Mouse (Mus musculus): ENCODE data around the gene Pgf. TPM values are rescaled to one million over a fixed set of nuclear protein-coding genes. Genes with fewer than 3 reads are reported as not detected.

The Pgf gene
- polyA plus RNA-seq, 1 experiment from 2014 or later, result 6.3 TPM

DNA sequence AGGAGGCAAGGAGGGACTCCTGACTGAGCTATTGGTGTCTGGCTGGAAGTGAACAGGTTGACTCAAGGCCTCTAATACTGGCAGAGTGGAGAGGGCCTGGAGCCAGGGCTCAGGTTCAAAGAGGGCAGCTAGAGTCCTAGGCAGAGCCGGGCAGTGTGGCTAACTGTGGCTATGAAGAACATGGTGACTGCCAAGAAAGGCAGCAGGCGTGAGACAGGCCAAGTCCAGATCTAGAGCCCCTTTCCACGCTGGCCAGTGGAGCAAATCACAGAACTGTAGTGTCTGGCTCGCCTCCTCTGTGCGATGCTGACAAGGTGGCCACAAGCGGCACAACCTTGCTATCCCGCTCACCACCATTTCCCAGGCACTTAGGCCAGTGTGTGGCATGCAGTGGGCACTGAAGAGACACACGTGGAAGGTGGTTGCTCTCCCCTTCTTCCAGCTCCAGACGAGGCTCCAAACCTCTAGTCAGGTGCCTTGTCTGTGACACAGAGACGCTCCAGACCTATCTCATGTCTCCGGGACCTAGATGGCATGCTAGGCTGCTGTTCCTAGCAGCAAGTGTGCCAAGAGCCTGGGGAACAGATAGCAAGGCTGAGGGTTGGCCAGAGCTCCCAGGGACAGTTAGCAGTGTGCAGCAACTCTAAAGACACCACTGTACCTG is 7.2 kb downstream of the Pgf start:
- ATAC-seq (ENCODE audit: low FRiP score), result no peak
- Histone ChIP-seq H3K9ac (no peak overlapping the region), H3K27ac (no peak overlapping the region), H3K9me3 (no peaks in the 10 kb centered on the region), H3K4me2 (no peak overlapping the region), H3K27me3 (0 out of 2 replicates have a peak, but pooled peaks cover 2% of the 10 kb centered on the region), H3K36me3 (replicated peaks) (0 out of 2 replicates have a peak, but pooled peaks cover 3% of the 10 kb centered on the region), H3K4me1 (peaks cover 13% of the 10 kb centered on the region), H3K4me3 (replicated peaks) (no peak overlapping the region)
- 85% methylated on average over 11 of the region's 11 CpGs for WGBS

DNA sequence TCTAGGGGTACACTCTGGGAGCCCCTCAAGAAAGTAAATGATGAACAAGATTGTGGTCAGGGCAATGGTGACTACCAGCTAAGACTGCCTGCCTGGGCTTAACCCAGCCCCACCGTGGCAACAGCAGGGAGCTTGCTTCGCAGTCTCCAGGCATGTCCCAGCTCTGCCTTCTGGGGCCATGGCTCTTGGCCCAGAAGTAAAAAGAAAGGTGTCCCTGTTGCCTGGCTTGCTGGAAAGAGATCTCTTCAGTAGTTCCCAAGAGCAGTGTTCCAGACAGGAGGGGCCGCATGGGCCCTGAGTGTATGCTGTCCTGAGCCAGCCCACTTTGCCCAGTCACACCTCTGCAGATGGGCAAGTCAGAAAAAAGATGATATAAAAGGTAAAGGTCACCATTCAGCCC is 7.7 kb downstream of the Pgf start:
- no peaks in the 10 kb centered on the region for H3K27me3 ChIP-seq
- H3K4me3 ChIP-seq (replicated peaks), result no peak overlapping the region
- H3K4me2 ChIP-seq, result 0 out of 2 replicates have a peak overlapping the region, but pooled peaks have one; percentile 41
- 60% methylated on average over 3 of the region's 3 CpGs for WGBS
- no peaks in the 10 kb centered on the region for H3K9me3 ChIP-seq
- ATAC-seq (ENCODE audit: low FRiP score), result no peak
- peaks cover 7% of the 10 kb centered on the region for H3K4me1 ChIP-seq
- no peak overlapping the region for H3K9ac ChIP-seq
- no peak overlapping the region for H3K27ac ChIP-seq
- H3K36me3 ChIP-seq (replicated peaks), result 0 out of 2 replicates have a peak, but pooled peaks cover 3% of the 10 kb centered on the region

DNA sequence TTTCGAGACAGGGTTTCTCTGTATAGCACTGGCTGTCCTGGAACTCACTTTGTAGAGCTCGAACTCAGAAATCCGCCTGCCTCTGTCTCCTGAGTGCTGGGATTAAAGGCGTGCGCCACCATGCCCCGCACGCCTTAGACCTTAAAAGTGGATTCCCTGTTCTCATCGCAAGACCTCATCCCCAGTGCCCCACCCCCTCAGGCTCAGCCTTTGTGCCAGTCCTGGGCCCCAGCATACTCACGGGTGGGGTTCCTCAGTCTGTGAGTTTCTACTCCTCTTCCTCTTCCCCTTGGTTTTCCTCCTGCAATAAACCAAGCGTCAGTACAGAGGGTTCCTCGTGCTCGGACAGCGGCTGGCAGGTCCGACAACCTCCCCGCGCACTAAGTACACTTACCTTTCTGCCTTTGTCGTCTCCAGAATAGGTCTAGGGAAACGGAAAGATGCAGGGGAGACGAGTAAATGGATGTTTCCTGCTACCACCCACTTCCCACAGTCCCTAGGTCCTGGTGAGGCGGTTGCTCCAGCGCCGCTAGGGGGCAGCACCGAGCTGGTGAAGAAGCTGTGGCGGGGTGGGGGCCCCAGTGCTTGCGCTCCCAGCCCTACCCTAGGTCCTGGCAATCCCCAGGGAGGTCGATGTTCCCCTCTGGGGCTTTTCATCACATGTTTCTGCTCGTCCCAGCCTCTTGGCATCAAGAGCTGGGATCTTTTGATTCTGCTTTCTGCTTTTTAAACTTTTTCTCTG is 8.3 kb downstream of the Pgf start:
- Histone ChIP-seq H3K9me3 (no peaks in the 10 kb centered on the region), H3K4me2 (peak overlapping the region; percentile 41), H3K4me1 (peaks cover 7% of the 10 kb centered on the region), H3K9ac (no peak overlapping the region), H3K27me3 (no peaks in the 10 kb centered on the region), H3K36me3 (replicated peaks) (0 out of 2 replicates have a peak, but pooled peaks cover 3% of the 10 kb centered on the region), H3K4me3 (replicated peaks) (peak overlapping the region; percentile 19; the same call in 1 of the 2 replicates), H3K27ac (no peak overlapping the region)
- WGBS, result 24% methylated on average over 27 of the region's 27 CpGs
- peak; percentile 78; the same call in 1 of the 2 replicates for ATAC-seq (ENCODE audit: low FRiP score)

DNA sequence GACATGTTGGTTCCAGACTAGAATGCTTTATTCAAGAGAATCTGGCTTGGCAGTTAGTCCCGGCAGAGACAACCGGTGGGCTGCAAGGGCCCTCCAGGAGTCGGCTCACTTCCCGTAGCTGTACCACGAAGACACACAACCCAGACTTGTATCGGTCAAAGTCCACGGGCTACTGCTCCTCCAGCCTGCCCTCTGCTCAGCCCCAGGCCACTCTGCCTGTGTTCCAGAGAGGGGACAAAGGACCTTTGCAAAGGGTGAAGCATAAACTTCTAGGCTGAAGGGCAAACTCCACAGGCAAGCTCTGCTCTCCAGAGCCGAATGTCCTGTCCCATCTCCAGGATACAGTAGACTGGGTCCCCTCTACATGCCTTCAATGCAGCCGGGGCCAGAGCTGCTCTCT is 11.0 kb downstream of the Pgf start:
- no peaks in the 10 kb centered on the region for H3K9me3 ChIP-seq
- no peak for ATAC-seq (ENCODE audit: low FRiP score)
- 92% methylated on average over 9 of the region's 9 CpGs for WGBS
- H3K27me3 ChIP-seq, result no peaks in the 10 kb centered on the region
- no peak overlapping the region for H3K4me3 ChIP-seq (replicated peaks)
- H3K36me3 ChIP-seq (replicated peaks), result 0 out of 2 replicates have a peak, but pooled peaks cover 3% of the 10 kb centered on the region
- no peak overlapping the region for H3K4me2 ChIP-seq
- H3K9ac ChIP-seq, result no peak overlapping the region
- H3K27ac ChIP-seq, result no peak overlapping the region
- peaks cover 7% of the 10 kb centered on the region for H3K4me1 ChIP-seq

DNA sequence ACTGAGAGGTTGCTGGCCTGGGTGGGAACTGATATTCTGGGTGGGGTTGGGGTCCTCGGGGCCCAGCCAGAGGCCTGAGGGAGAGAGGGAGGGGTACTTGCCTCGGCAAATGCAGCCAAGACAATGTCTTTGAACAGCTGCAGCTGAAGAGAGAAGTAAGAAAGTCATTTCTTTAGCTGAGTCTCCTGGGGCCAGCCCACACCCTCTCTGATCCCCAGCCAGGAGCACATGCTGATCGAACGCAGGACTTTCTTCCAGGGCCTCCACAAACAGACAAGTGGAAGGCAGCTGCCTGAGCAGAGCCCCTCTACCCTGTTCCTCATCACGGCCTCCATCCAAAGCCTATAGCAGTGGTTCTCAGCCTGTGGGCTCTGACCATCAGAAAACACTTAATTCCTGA is 12.6 kb downstream of the Pgf start:
- WGBS, result 81% methylated on average over 5 of the region's 5 CpGs

DNA sequence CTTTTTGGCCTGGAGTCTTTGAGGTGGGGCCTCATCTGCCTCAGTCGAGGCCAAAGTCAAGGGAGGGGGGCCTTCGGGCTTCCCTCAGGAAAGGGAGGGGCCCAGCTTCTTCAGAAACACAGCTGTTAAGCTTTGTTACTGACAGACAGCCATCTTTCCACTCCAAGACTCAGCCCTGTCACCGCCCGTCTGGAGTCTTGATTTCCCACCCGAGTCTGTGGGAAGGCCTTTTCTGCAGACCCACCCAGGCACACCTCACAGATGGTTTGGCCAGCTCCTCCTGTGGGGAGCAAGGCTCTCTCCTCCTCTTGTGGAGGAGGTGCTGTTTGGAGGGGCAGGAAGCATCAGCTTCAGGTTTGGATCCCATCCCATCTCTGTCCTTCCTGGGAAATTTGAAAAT is 18.0 kb downstream of the Pgf start:
- no peak overlapping the region for H3K4me3 ChIP-seq (replicated peaks)
- H3K9me3 ChIP-seq, result no peaks in the 10 kb centered on the region
- H3K27ac ChIP-seq, result no peak overlapping the region
- 87% methylated on average over 5 of the region's 5 CpGs for WGBS
- no peak for ATAC-seq (ENCODE audit: low FRiP score)
- H3K27me3 ChIP-seq, result no peaks in the 10 kb centered on the region
- H3K36me3 ChIP-seq (replicated peaks), result no peaks in the 10 kb centered on the region
- no peak overlapping the region for H3K4me2 ChIP-seq
- no peaks in the 10 kb centered on the region for H3K4me1 ChIP-seq
- H3K9ac ChIP-seq, result no peak overlapping the region

More for the DNA sequence above, 12.6 kb downstream of the Pgf start:
- Histone ChIP-seq H3K4me2 (no peak overlapping the region), H3K4me1 (peaks cover 7% of the 10 kb centered on the region), H3K9ac (no peak overlapping the region), H3K27me3 (no peaks in the 10 kb centered on the region), H3K36me3 (replicated peaks) (0 out of 2 replicates have a peak, but pooled peaks cover 3% of the 10 kb centered on the region), H3K27ac (no peak overlapping the region), H3K4me3 (replicated peaks) (no peak overlapping the region), H3K9me3 (no peaks in the 10 kb centered on the region)
- ATAC-seq (ENCODE audit: low FRiP score), result no peak

DNA sequence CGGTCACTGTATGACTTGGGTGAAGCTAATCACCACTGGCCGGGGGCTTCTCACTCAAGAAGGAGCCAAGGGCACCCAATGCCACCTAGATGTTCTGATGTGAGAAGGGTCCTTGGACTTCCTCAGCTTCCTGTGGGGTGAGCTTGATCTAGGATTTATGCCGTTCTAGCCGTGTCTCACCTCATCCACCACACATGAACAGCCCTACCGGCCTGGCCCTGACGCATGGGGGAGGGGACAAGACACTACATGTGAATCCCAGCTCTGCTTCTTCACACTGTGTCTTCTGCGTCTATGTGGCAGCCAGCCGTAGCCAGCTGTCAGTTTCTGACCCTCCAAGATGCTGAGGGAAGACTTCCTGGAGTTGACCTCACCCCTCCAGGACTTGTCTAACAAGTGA is 18.8 kb downstream of the Pgf start:
- WGBS, result 90% methylated on average over 8 of the region's 8 CpGs
- ATAC-seq (ENCODE audit: low FRiP score), result no peak
- Histone ChIP-seq H3K4me1 (no peaks in the 10 kb centered on the region), H3K4me3 (replicated peaks) (no peak overlapping the region), H3K27me3 (no peaks in the 10 kb centered on the region), H3K9me3 (no peaks in the 10 kb centered on the region), H3K36me3 (replicated peaks) (no peaks in the 10 kb centered on the region), H3K27ac (no peak overlapping the region), H3K4me2 (no peak overlapping the region), H3K9ac (no peak overlapping the region)

DNA sequence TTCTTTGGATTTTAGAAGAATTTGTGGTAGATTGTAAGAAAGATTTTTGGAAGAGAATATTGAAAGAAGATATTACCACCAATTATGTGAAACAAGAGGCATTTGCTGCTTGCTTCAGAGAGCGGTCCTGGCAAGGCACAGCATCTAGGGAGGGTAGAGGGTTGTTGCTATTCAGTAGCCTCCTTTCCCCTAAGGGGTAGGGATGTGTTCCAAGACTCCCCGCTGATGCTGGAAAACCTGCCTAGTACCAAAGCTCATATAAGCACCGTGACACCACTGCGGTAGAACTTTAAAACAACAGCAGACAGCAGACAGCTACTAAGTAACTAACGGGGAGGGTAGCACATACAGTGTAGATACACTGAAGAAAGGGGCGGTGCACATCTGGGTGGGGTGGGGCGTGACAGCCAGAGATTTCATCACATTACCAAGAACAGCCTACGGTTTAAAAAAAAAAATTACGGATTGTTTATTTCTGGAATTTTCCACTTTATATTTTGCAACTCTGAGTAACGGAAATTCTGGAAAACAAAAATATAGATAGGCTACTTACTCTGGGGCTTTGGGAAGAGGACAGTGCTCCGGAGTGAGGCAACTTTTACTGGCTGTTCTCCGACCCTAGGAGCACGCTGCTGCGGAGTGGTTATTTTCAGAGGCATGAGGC is 19.7 kb downstream of the Pgf start:
- Histone ChIP-seq H3K4me2 (no peak overlapping the region), H3K27me3 (0 out of 2 replicates have a peak, but pooled peaks cover 2% of the 10 kb centered on the region), H3K36me3 (replicated peaks) (no peaks in the 10 kb centered on the region), H3K9ac (no peak overlapping the region), H3K27ac (no peak overlapping the region), H3K9me3 (no peaks in the 10 kb centered on the region), H3K4me1 (no peaks in the 10 kb centered on the region), H3K4me3 (replicated peaks) (no peak overlapping the region)
- no peak for ATAC-seq (ENCODE audit: low FRiP score)
- WGBS, result 84% methylated on average over 14 of the region's 14 CpGs

DNA sequence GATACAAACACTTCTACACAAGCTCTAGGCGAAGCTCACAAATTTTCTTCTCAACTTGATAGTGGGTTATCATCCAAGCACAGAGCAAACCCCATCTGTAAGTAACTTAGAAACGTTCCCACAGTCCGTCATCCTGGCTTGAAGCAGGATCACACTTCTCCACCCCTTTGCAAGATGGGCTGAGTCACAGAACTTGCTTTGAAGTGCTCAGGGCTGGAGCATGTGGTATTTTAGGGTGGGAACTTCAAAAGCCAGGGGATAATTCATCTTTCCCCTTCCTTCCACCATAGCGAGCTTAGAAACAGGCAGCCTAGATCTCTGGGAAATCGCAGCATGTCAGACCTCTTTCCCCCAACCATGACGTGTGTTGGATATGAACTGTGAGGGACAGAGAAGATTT is 21.3 kb downstream of the Pgf start:
- H3K9me3 ChIP-seq, result no peaks in the 10 kb centered on the region
- H3K27me3 ChIP-seq, result peaks cover 9% of the 10 kb centered on the region
- no peak overlapping the region for H3K4me3 ChIP-seq (replicated peaks)
- H3K4me2 ChIP-seq, result no peak overlapping the region
- H3K4me1 ChIP-seq, result no peaks in the 10 kb centered on the region
- no peaks in the 10 kb centered on the region for H3K36me3 ChIP-seq (replicated peaks)
- WGBS, result 77% methylated on average over 6 of the region's 6 CpGs
- no peak overlapping the region for H3K27ac ChIP-seq
- H3K9ac ChIP-seq, result no peak overlapping the region
- no peak for ATAC-seq (ENCODE audit: low FRiP score)

DNA sequence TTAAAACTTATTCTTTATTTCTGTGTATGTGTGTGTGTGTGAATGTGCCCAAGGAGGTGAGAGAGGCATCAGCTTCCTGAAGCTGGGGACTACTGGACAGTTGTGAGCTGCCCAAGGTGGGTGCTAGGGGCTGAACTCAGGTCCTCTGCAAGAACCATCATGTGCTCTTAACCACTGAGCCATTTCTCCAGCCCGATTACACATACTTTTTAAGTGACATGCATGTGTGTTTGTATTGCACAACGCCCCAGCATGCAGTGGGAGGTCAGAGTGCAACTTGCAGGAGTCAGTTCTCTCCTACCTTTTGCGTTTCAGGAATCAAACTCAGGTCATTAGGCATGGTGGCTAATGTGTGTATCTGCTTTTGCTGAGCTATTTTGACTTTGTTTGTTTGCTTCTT is 24.6 kb downstream of the Pgf start:
- Histone ChIP-seq H3K9me3 (no peaks in the 10 kb centered on the region), H3K9ac (no peak overlapping the region), H3K4me1 (peaks cover 11% of the 10 kb centered on the region), H3K36me3 (replicated peaks) (no peaks in the 10 kb centered on the region), H3K4me3 (replicated peaks) (no peak overlapping the region), H3K4me2 (no peak overlapping the region), H3K27me3 (peaks cover 28% of the 10 kb centered on the region), H3K27ac (no peak overlapping the region)
- WGBS, result 84% methylated on average over 3 of the region's 3 CpGs
- no peak for ATAC-seq (ENCODE audit: low FRiP score)

DNA sequence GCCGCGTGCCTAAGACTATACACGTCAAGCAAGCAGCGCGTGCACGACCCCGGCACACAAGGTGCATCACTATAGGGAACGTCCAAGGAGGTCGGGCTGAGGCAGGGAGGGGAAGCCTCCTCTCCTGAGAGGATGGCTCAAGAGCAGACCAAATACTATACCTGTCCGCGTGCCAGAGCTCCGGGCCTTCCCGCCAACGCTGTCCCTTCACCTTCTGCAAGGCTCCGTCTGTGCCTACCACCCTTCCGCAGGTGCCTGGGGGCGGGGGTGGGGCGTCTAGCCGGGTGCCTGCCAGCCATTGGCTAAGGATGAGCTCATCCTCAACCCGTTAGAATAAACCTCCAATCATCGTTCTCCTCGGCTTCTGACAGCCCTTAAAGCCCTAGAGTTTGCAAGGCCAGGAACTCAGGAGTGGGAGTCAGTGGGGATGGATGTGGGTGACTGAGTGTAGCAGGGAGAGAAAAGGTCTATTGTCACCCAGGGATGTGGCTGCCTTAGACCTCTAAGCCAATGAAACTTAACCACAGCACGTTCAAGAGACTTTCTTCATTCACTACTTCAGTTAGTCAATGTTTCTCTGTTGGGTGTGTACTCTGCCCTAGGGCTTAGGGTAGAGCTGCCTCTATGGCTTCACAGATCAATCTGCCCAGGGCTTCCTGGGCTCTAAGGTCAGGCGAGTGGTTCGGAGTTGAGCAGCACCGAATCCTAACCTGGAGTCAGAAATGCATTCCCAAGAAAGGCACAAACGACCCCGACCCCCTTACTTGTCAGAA is 26.4 kb downstream of the Pgf start, which contains the start of gene Rps6kl1:
TSS of gene Rps6kl1 (minus strand) at position 263 of the 773 bp plus-strand sequence.
- H3K27ac ChIP-seq, result no peak within 1 kb of the TSS
- WGBS, result 18% methylated on average over 28 of the region's 28 CpGs

More for the DNA sequence above, 26.4 kb downstream of the Pgf start, which contains the start of gene Rps6kl1:
- Histone ChIP-seq H3K4me3 (replicated peaks) (peak within 1 kb of the TSS; percentile 40), H3K4me2 (peak within 1 kb of the TSS; percentile 58), H3K36me3 (replicated peaks) (no peaks in the 10 kb centered on the region), H3K27me3 (peaks cover 37% of the 10 kb centered on the region), H3K9ac (peak within 1 kb of the TSS; percentile 48), H3K4me1 (peaks cover 11% of the 10 kb centered on the region), H3K9me3 (no peaks in the 10 kb centered on the region)
- ATAC-seq (ENCODE audit: low FRiP score), result peak; percentile 94

Measured in forebrain, embryonic 12.5 days (tissue).